Comparison of ENCODE assay signal across 30 mouse cellular contexts in the genomic region with DNA sequence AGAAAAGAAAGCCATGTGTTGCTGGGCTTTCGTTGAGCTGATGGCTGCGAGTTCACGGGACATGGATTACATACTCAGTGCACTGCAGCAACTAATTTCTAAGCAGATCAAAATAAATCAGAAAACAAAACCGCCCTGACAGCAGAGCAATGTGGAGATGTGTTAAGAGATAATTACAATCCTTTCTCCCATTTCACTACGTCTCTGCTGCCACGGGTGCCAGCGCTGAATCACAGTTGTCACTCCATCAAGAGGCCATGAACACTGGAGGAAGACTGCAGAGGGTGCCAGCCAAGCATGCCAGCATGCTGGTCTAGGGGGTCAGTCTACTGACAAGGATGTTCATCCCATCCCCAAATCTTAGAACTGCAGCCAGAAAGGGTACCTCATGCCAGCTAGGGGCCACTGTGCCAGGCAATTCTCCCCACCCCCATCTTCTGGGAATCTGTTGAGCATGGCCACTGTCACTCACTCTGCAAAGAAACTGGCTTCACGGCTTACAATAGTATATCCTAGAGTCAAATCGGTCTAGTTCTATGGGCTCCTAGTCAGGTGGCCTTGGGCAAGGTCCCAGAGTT.
DNase-seq lines count a peak whose midpoint lies in the region; ATAC-seq and TF ChIP-seq lines count a peak whose summit lies in the region.
"Had no signal": no experiment of that assay in that cellular context is flagged by ENCODE, and none has a peak within 500 bp of the region (broad histone marks: within the 10 kb centered on the region; RNA-seq: fewer than 3 reads in every experiment).

No protein-coding gene starts in this region.

- H3K4me1 ChIP-seq in forebrain, embryonic 16.5 days (replicated peaks; ENCODE audit: control insufficient read depth, insufficient read depth, low read length): peaks cover 12% of the 10 kb centered on the region
- H3K4me1 ChIP-seq in forebrain, embryonic 15.5 days: peaks cover 18% of the 10 kb centered on the region
- H3K4me1 ChIP-seq: liver, embryonic 12.5 days; megakaryocyte, embryonic 14.5 days; midbrain, embryonic 12.5 days had no signal

- no peak for TF ChIP-seq CTCF in left cerebral cortex, adult 2 months (IDR thresholded peaks at IDR 0.05)
- no peak for TF ChIP-seq CTCF in brain, embryonic 14.5 days (IDR thresholded peaks at IDR 0.05; ENCODE audit: borderline replicate concordance, extremely low read depth, insufficient read depth, insufficient read length)

- no peak overlapping the region for H3K9ac ChIP-seq in forebrain, embryonic 16.5 days (replicated peaks; ENCODE audit: low read depth, low read length)
- no peak overlapping the region for H3K9ac ChIP-seq in forebrain, embryonic 15.5 days (replicated peaks)
- H3K9ac ChIP-seq: hindbrain, embryonic 15.5 days; liver, embryonic 12.5 days; liver, postnatal 0 days; midbrain, embryonic 12.5 days; neural tube, embryonic 12.5 days had no signal

- TF ChIP-seq POLR2A in brain, embryonic 14.5 days (IDR thresholded peaks at IDR 0.05; ENCODE audit: borderline replicate concordance, extremely low read depth, insufficient read depth, insufficient read length, poor library complexity, severe bottlenecking): no peak

- H3K4me2 ChIP-seq in forebrain, embryonic 16.5 days (ENCODE audit: low read length): no peak overlapping the region
- no peak overlapping the region for H3K4me2 ChIP-seq in forebrain, embryonic 15.5 days (replicated peaks)
- H3K4me2 ChIP-seq: hindbrain, embryonic 15.5 days; liver, embryonic 12.5 days; midbrain, embryonic 12.5 days; neural tube, embryonic 12.5 days had no signal

- no peaks in the 10 kb centered on the region for H3K36me3 ChIP-seq in forebrain, embryonic 16.5 days (ENCODE audit: control insufficient read depth, insufficient read depth)
- no peaks in the 10 kb centered on the region for H3K36me3 ChIP-seq in forebrain, embryonic 15.5 days
- H3K36me3 ChIP-seq: hindbrain, embryonic 10.5 days; hindbrain, embryonic 15.5 days; liver, embryonic 12.5 days; midbrain, embryonic 12.5 days; neural tube, embryonic 12.5 days had no signal

- DNase-seq in left cerebral cortex, adult 2 months (ENCODE audit: extremely low spot score in 1 of 2, low spot score in 2 of 2): no peak
- DNase-seq in left cerebral cortex, postnatal 14 days (ENCODE audit: low spot score in 2 of 2): no peak
- peak; percentile 9 for DNase-seq in MN1 (ENCODE audit: low spot score)
- DNase-seq in brain, embryonic 14.5 days (ENCODE audit: low read depth): peak; percentile 32
- DNase-seq in embryo, embryonic 9.5 days (ENCODE audit: extremely low spot score): no peak
- DNase-seq: adrenal gland, postnatal 10 days; cerebellum, adult 2 months; cerebellum, postnatal 25 days; gastrocnemius, postnatal 14 days; heart, postnatal 14 days; kidney, adult 11 months; kidney, postnatal 14 days; layer of hippocampus, postnatal 36 days; liver, postnatal 0 days; lung, postnatal 4 days; spleen, adult 18-20 months; thymus, postnatal 25 days had no signal

- no peak overlapping the region for H3K4me3 ChIP-seq in forebrain, embryonic 16.5 days (replicated peaks; ENCODE audit: low read length)
- H3K4me3 ChIP-seq in forebrain, embryonic 15.5 days: no peak overlapping the region
- H3K4me3 ChIP-seq in left cerebral cortex, adult 2 months: no peak overlapping the region
- H3K4me3 ChIP-seq: hindbrain, embryonic 10.5 days; hindbrain, embryonic 15.5 days; liver, embryonic 12.5 days; megakaryocyte, embryonic 14.5 days; midbrain, embryonic 12.5 days; myocyte; neural tube, embryonic 12.5 days had no signal

- no peak overlapping the region for H3K27ac ChIP-seq in forebrain, embryonic 16.5 days (ENCODE audit: low read length)
- no peak overlapping the region for H3K27ac ChIP-seq in forebrain, embryonic 15.5 days (replicated peaks)
- peak overlapping the region; percentile 44; the same call in 1 of the 2 replicates for H3K27ac ChIP-seq in left cerebral cortex, adult 2 months
- H3K27ac ChIP-seq: hindbrain, embryonic 10.5 days; hindbrain, embryonic 15.5 days; liver, embryonic 12.5 days; midbrain, embryonic 12.5 days; neural tube, embryonic 12.5 days had no signal

- intact Hi-C loops in left cerebral cortex, adult 2 months (cut with DNase I): no loop called here
- intact Hi-C loops in left cerebral cortex, postnatal 14 days (cut with DNase I): no loop called here

- no peaks in the 10 kb centered on the region for H3K27me3 ChIP-seq in forebrain, embryonic 16.5 days (replicated peaks; ENCODE audit: control insufficient read depth, insufficient read depth, low read length)
- H3K27me3 ChIP-seq in forebrain, embryonic 15.5 days: no peaks in the 10 kb centered on the region
- H3K27me3 ChIP-seq: hindbrain, embryonic 15.5 days; midbrain, embryonic 12.5 days; neural tube, embryonic 12.5 days had no signal

- no peaks in the 10 kb centered on the region for H3K9me3 ChIP-seq in forebrain, embryonic 16.5 days (ENCODE audit: control insufficient read depth, low read length)
- no peaks in the 10 kb centered on the region for H3K9me3 ChIP-seq in forebrain, embryonic 15.5 days
- H3K9me3 ChIP-seq: hindbrain, embryonic 10.5 days; hindbrain, embryonic 15.5 days; liver, embryonic 12.5 days; megakaryocyte, embryonic 14.5 days; midbrain, embryonic 12.5 days; neural tube, embryonic 12.5 days had no signal

- ATAC-seq in forebrain, embryonic 16.5 days: peak; percentile 53; the same call in 1 of the 2 replicates
- no peak for ATAC-seq in forebrain, embryonic 15.5 days (replicated peaks)
- ATAC-seq: CD4-positive, CD25-positive, alpha-beta regulatory T cell, adult 4 months; forebrain, embryonic 14.5 days; inflammation-experienced regulatory T-cells, adult 6 months; liver, embryonic 12.5 days; liver, postnatal 0 days; lung, postnatal 0 days had no signal

- WGBS in forebrain, embryonic 16.5 days: 70% methylated on average over 9 of the region's 9 CpGs
- whole genome bisulfite sequencing in forebrain, embryonic 15.5 days: 68% methylated on average over 9 of the region's 9 CpGs

Comparison
In these comparisons a context has a peak if more than half of its experiments do, and no peak if none do; other contexts are left out.
1. DNase-seq: peak in MN1 (single experiment) and brain, embryonic 14.5 days (single experiment); none in left cerebral cortex, adult 2 months (0 of 2), left cerebral cortex, postnatal 14 days (0 of 2) and embryo, embryonic 9.5 days (single experiment).